Mouse (Mus musculus) spleen, adult 2 months (tissue): ENCODE results near the gene Cbl. TPM values are rescaled to one million over a fixed set of nuclear protein-coding genes. Genes with fewer than 3 reads are reported as not detected.

Experiments
- DNase-seq, 2 experiments: peaks; one replicate each; pipeline versions ENCODE4 v3.0.0 to v3.0.0-alpha.2; 2012 to 2021; ENCODE audit warnings: low spot score in 2 of 2, low read depth in 1 of 2
- H3K27ac ChIP-seq: fragments of 200-500 bp; 2 replicates; pipeline ENCODE4 v1.5.1; 2012; ENCODE audit warnings: low read length, inconsistent platforms; ENCODE audit not compliant: insufficient read depth
- H3K27me3 ChIP-seq: fragments of 200-500 bp; 2 replicates; pipeline ENCODE4 v1.6.1; 2012; ENCODE audit warnings: mild to moderate bottlenecking, moderate library complexity, low read length, inconsistent platforms; ENCODE audit not compliant: control insufficient read depth, insufficient read depth
- H3K36me3 ChIP-seq: fragments of 200-500 bp; 2 replicates; pipeline ENCODE4 v1.6.1; 2012; ENCODE audit warnings: mild to moderate bottlenecking, low read length, inconsistent platforms; ENCODE audit not compliant: control insufficient read depth, insufficient read depth
- H3K4me1 ChIP-seq: fragments of 200-500 bp; 2 replicates; pipeline ENCODE4 v1.6.1; 2011; ENCODE audit warnings: inconsistent platforms; ENCODE audit not compliant: control insufficient read depth, insufficient read depth, insufficient read length
- H3K4me3 ChIP-seq: fragments of 200-500 bp; 2 replicates; pipeline ENCODE4 v1.5.1; 2011; ENCODE audit warnings: mild to moderate bottlenecking, inconsistent platforms; ENCODE audit not compliant: insufficient read depth, insufficient read length; ENCODE audit errors: extremely low read depth
- CTCF ChIP-seq: fragments of 200-500 bp; IDR thresholded peaks from 2 replicates; pipeline ENCODE4 v1.5.1; 2011; ENCODE audit warnings: mild to moderate bottlenecking, inconsistent platforms; ENCODE audit not compliant: insufficient read depth, insufficient read length, insufficient replicate concordance; ENCODE audit errors: extremely low read depth
- POLR2A ChIP-seq: fragments of 200-500 bp; IDR thresholded peaks from 2 replicates; pipeline ENCODE4 v1.6.1; 2011; ENCODE audit warnings: low read depth, low read length, inconsistent platforms
- WGBS: fragments of 180-500 bp; shearing (Covaris S2); methylation state at CpG from one replicate; pipeline ENCODE4 v1.1.7; 2018; 5-methylcytosine and 5-hydroxymethylcytosine counted together
- polyA plus RNA-seq: library from polyadenylated mRNA; depleted of rRNA; stranded (reverse); fragments of >200 nt; gene quantifications from 2 replicates; pipeline ENCODE4 v1.2.3, GENCODE M21; 2012

Gene Cbl
- polyA plus RNA-seq, 1 experiment = 16.1 TPM

DNA sequence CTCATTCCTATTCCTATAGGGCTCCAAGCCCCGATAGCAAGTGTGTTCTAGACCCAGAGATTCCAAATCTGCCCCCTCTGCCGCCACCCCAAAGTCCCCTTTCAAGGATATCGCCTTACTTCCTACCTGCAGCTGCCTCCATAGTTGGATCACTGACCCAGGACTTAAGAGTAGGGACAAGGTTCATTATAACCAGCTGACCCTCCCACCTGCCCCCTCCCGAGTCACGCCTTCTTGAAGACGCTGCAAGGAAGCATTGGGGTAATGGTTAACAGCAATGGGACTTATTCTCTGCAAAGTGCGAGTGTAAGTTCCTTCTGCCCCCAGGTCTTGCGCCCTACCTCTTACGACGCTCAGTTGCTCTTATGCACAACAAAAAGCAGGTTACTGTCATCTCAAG is 17.5 kb upstream of the Cbl start, which contains the start of gene Pdzd3:
TSS of gene Pdzd3 (minus strand) at position 158 of the 400 bp plus-strand sequence.
- no peak within 1 kb of the TSS for H3K27ac ChIP-seq
- H3K4me3 ChIP-seq = no peak within 1 kb of the TSS
- no peaks in the 10 kb centered on the region for H3K36me3 ChIP-seq
- H3K27me3 ChIP-seq = no peaks in the 10 kb centered on the region
- TF ChIP-seq POLR2A (no peak), CTCF (no peak)
- no peaks in the 10 kb centered on the region for H3K4me1 ChIP-seq
- 93% methylated on average over 10 of the region's 10 CpGs for WGBS
- no peak for DNase-seq

DNA sequence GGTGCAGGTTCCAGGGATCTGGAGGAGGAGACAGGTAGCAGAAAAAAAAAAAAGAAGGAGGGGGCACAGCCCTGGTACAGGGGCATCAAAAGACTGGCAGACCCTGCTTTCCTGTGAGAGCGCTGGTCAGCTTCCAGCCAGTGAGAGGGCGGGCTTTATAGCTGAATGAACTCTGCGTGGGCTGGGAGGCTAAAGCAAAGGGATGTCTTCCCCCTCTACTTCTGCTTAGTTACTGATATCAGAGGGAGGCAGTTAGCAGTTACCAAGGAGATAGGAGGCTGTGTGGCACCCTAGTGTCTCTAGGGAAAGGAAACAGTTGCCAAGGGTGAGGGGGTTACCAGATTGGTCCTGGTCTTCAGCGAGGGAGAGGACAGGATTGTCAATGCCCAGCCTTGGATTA is 16.6 kb upstream of the Cbl start:
- WGBS = 50% methylated on average over 4 of the region's 4 CpGs
- H3K27me3 ChIP-seq = no peaks in the 10 kb centered on the region
- H3K36me3 ChIP-seq = no peaks in the 10 kb centered on the region
- no peak overlapping the region for H3K27ac ChIP-seq
- TF ChIP-seq CTCF (no peak), POLR2A (no peak)
- H3K4me1 ChIP-seq = no peaks in the 10 kb centered on the region
- H3K4me3 ChIP-seq = no peak overlapping the region
- DNase-seq = no peak

DNA sequence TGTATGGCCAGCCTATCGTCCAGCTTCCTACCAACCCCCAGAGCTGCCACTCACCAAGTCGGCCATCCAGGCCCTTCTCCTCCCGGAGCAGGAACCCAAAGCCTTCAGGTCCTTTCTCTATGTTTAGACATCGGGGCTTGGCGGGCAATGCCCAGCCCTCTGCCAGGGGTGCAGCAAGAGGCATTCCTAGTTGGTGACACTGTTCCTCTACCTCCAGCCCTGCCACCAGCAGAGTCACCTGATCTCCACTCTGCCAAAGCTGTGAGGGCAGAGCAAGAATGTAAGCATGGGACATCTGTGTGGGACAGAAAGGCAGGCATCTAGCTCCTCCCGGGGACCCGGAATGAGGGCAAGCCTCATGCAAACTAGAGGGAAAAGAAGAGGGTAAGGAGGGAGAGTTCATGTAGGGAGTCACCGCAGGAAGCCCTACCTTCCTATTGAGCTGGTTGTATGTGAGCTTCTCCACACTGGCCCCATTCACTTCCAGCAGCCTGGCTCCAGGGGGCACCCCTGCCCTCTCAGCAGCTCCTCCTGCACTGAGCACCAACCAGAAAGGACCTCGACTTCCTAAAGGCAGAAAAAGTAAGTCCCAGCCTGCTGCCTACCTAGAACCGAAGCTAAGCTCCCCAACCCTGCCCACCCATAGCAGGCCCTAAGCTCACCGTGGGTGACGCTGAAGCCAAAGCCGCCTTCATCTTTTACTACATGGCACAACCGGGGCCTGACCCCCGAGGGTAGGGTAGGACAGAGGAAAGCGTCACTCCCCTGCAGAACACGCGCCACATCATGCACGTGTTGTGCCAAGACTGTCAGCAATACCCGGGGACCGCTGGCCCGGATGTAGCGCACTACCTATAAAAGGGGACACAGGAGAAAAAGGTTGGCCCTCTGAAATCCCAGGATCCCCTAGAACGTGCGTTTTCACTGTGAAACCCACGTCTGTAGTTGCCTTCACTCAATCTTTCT is 15.6 kb upstream of the Cbl start:
- 51% methylated on average over 26 of the region's 26 CpGs for WGBS
- TF ChIP-seq CTCF (peak; percentile 64; the same call in 1 of the 2 replicates), POLR2A (no peak)

DNA sequence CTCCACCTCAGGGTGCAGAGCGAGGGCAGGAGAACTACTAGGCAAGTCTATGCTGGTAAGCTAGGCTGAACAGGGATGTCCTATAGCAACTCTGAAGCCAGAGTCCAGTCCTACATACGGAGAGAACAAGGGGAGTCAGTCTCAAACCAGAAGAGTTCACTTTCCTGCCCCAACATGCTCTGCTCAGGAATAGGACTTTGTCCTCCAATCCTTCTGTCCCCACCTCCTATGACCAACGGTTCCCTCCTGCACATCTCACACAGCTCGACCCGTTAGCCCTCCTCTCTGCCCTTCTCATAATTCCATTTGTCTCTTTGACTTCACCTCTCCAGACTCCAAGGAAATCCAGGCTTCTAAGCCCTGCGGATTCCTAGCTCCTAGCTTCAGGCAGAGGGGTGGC is 14.1 kb upstream of the Cbl start:
- no peak overlapping the region for H3K4me3 ChIP-seq
- DNase-seq = no peak
- no peaks in the 10 kb centered on the region for H3K4me1 ChIP-seq
- WGBS = 81% methylated on average over 6 of the region's 6 CpGs
- no peaks in the 10 kb centered on the region for H3K27me3 ChIP-seq
- TF ChIP-seq POLR2A = no peak
- no peak for TF ChIP-seq CTCF
- no peaks in the 10 kb centered on the region for H3K36me3 ChIP-seq
- no peak overlapping the region for H3K27ac ChIP-seq

More for the DNA sequence above, 15.6 kb upstream of the Cbl start:
- no peak overlapping the region for H3K4me3 ChIP-seq
- H3K4me1 ChIP-seq = no peaks in the 10 kb centered on the region
- H3K27ac ChIP-seq = no peak overlapping the region
- no peaks in the 10 kb centered on the region for H3K27me3 ChIP-seq
- peak in 1 of 2 experiments; percentile 58 for DNase-seq
- H3K36me3 ChIP-seq = no peaks in the 10 kb centered on the region

DNA sequence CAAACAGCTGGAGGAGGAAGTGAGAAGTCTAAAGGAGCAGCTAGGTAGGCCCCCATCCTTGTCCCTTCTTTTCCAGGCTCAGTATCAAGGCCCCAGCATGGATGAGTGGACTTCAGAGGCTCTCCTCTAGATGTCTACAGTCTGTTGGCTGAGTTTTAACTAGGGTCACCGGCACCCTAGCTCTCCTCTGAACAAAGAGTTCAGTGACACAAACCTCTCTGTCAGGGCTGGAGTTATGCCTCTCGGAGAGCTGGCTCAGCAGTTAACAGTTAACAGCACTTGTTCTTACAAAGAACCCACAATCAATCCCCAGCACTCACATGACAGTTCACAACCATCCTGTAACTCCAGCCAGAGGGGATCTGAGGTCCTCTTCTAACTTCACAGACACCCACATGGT is 9.8 kb upstream of the Cbl start:
- DNase-seq = no peak
- Histone ChIP-seq H3K27ac (no peak overlapping the region), H3K27me3 (no peaks in the 10 kb centered on the region), H3K4me3 (no peak overlapping the region), H3K4me1 (0 out of 2 replicates have a peak, but pooled peaks cover 4% of the 10 kb centered on the region), H3K36me3 (no peaks in the 10 kb centered on the region)
- WGBS = 91% methylated on average over 2 of the region's 2 CpGs
- TF ChIP-seq POLR2A (no peak), CTCF (no peak)

DNA sequence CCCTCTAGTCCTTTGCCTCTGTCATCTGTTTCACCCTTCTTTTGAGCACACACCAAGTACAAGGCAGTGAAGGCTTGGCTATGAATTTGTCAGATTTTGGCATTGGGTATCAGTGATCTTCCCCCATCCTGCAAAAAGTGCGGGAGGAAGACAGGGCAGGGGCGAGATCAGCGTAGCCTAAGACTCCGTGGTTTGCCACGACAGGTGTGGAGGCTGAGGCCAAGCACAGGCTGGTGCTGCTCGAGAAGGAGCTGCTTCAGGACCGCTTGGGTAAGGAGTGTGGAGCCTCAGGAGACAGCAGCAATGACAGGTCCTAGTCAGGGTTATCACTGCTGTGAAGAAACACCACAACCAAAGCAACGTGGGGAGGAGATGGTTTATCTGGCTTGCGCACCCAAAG is 7.6 kb upstream of the Cbl start:
- WGBS = 48% methylated on average over 9 of the region's 9 CpGs
- TF ChIP-seq POLR2A = no peak
- TF ChIP-seq CTCF = no peak
- H3K36me3 ChIP-seq = no peaks in the 10 kb centered on the region
- H3K27me3 ChIP-seq = no peaks in the 10 kb centered on the region
- no peak overlapping the region for H3K4me3 ChIP-seq
- no peak overlapping the region for H3K27ac ChIP-seq
- DNase-seq = no peak
- H3K4me1 ChIP-seq = peaks cover 13% of the 10 kb centered on the region

DNA sequence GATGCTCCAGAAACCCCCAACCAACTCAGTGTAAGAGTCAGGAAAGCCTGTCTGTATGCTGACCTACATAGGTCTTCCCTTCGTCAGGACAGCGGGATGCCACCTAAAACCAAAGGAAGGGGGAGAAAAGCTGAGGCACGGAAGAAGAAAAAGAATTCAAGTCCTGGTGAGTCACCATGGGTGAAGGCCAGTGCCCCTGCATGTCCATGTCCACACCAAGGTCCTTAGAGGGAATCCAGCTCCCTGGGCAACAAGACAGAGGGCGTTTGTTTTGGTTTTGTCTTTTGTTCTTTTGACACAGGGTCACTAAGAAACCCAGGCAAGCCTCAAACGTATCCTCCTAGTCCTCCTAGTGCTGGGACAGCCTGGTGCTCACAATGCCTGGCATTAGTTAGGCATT is 7.1 kb upstream of the Cbl start:
- DNase-seq = no peak
- TF ChIP-seq CTCF = no peak
- no peak for TF ChIP-seq POLR2A
- Histone ChIP-seq H3K4me1 (peaks cover 16% of the 10 kb centered on the region), H3K27ac (no peak overlapping the region), H3K27me3 (no peaks in the 10 kb centered on the region), H3K4me3 (no peak overlapping the region), H3K36me3 (no peaks in the 10 kb centered on the region)
- WGBS = 74% methylated on average over 5 of the region's 5 CpGs
